Mouse (Mus musculus) ES-Bruce4 (cell line): Measurements from ENCODE around the gene Tmem123.

ENCODE experiments used
- CTCF ChIP-seq: IDR thresholded peaks from one replicate; pipeline ENCODE4 v1.8.1; 2011; ENCODE audit warnings: low read depth, low read length
- POLR2A ChIP-seq: IDR thresholded peaks from one replicate; pipeline ENCODE4 v1.8.1; 2011; ENCODE audit warnings: low read length; ENCODE audit not compliant: insufficient read depth

DNA sequence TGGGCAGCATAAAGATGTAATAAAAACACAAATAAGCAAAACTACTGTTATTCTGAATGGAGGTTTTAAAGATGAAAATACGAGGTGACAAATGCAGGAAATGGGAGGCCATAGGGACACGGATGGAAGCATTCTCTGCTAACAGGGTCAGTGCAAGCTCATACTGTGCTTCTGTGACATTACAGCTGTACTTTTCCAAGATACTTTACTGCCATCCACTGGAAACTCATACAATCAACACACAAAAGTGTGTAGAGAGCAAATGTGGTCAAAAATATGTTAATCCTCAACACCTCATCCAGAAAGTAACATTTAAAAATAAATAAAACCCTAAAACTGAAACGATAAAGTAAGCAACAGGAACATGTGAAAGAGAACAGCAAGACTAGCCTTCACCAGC is 58.9 kb downstream of the Tmem123 start:
- no peak for TF ChIP-seq POLR2A
- no peak for TF ChIP-seq CTCF
